8 mouse cellular contexts compared by ENCODE assay signal in the genomic region with DNA sequence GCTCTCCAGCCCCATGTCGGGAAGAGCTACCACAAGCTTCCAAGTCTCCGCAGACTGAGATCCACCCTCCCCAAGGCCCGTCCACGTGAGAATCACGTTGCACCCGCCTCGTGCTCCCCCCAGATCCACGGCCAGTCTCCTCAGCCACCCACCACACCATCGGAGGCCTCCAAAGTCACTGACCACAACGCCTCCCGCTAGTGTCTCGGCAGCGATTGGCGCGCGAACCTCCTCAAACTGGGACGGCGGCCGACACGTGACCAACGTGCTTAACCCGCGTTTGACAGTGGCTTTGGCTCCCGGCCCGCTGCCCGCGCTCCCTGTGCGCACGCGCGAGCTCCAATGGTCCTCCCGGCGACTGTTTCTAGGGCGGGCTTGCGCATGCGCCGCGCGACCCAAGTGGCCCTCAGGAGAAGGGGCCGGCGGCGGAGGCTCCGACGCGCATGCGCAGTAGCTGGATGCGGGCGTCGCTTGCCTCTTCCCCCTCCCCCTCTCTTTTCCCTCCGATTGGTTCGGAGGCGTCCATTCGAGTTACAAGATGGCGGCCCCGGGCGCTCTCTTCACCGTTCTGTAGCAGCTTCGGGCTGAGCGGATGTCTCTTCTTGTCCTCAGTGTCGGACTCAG. TPM values are rescaled to one million over a fixed set of nuclear protein-coding genes. Genes with fewer than 3 reads are reported as not detected.
DNase-seq lines count a peak whose midpoint lies in the region; ATAC-seq and TF ChIP-seq lines count a peak whose summit lies in the region.

A gene (plus strand): TSS at position 528 of the 624 bp plus-strand sequence.

- peaks cover 43% of the 10 kb centered on the region for H3K79me3 ChIP-seq in C2C12 (ENCODE audit: low read depth)

- H3K4me1 ChIP-seq in erythroblast, embryonic 14.5 days (ENCODE audit: control insufficient read depth), result peaks cover 37% of the 10 kb centered on the region
- H3K4me1 ChIP-seq in heart, embryonic 11.5 days (ENCODE audit: control insufficient read depth, insufficient read depth, low read length), result peaks cover 17% of the 10 kb centered on the region
- H3K4me1 ChIP-seq in kidney, embryonic 16.5 days (ENCODE audit: insufficient read depth, low read length), result peaks cover 28% of the 10 kb centered on the region
- H3K4me1 ChIP-seq in liver, adult 2 months (ENCODE audit: control insufficient read depth, insufficient read depth, low read length), result peaks cover 8% of the 10 kb centered on the region

- peak; percentile 93 for ATAC-seq in heart, embryonic 11.5 days (replicated peaks; ENCODE audit: insufficient number of reproducible peaks, low FRiP score, low TSS enrichment)
- peak; percentile 92 for ATAC-seq in kidney, embryonic 16.5 days (ENCODE audit: low FRiP score, low TSS enrichment)

- H3K36me3 ChIP-seq in C2C12 (ENCODE audit: control insufficient read depth, insufficient read depth) (peaks cover 29% of the 10 kb centered on the region), myocyte (ENCODE audit: control insufficient read depth, insufficient read depth) (peaks cover 9% of the 10 kb centered on the region)
- H3K36me3 ChIP-seq in erythroblast, embryonic 14.5 days (ENCODE audit: control insufficient read depth), result peaks cover 50% of the 10 kb centered on the region
- H3K36me3 ChIP-seq in heart, embryonic 11.5 days (ENCODE audit: control insufficient read depth, insufficient read depth, low read length), result peaks cover 7% of the 10 kb centered on the region
- peaks cover 8% of the 10 kb centered on the region for H3K36me3 ChIP-seq in kidney, embryonic 16.5 days (ENCODE audit: insufficient read depth, low read length)
- peaks cover 7% of the 10 kb centered on the region; the same call in 1 of the 2 replicates for H3K36me3 ChIP-seq in liver, adult 2 months (ENCODE audit: control insufficient read depth, insufficient read depth, low read length)
- peaks cover 3% of the 10 kb centered on the region; the same call in 1 of the 2 replicates for H3K36me3 ChIP-seq in splenic B cell, adult 2 months (ENCODE audit: control insufficient read depth, insufficient read depth, low read length, poor library complexity, severe bottlenecking)

- H3K4me3 ChIP-seq in C2C12 (ENCODE audit: insufficient read depth, poor library complexity, severe bottlenecking), result peak within 1 kb of the TSS; percentile 93
- H3K4me3 ChIP-seq in erythroblast, embryonic 14.5 days (replicated peaks), result peak within 1 kb of the TSS; percentile 100
- peak within 1 kb of the TSS; percentile 95 for H3K4me3 ChIP-seq in heart, embryonic 11.5 days (ENCODE audit: low read depth, low read length)
- peak within 1 kb of the TSS; percentile 93 for H3K4me3 ChIP-seq in kidney, embryonic 16.5 days (ENCODE audit: low read length)
- H3K4me3 ChIP-seq in liver, adult 2 months (ENCODE audit: insufficient read depth, low read depth, low read length), result peak within 1 kb of the TSS; percentile 96
- H3K4me3 ChIP-seq in myocyte, result peak within 1 kb of the TSS; percentile 75

- TF ChIP-seq POLR2A in brain, embryonic 14.5 days (IDR thresholded peaks at IDR 0.05; ENCODE audit: borderline replicate concordance, extremely low read depth, insufficient read depth, insufficient read length, poor library complexity, severe bottlenecking), result peak; percentile 66; the same call in 1 of the 2 replicates
- peak; percentile 73 for TF ChIP-seq POLR2A in liver, adult 2 months (IDR thresholded peaks at IDR 0.05; ENCODE audit: extremely low read depth, insufficient read depth, low read length)
- TF ChIP-seq POLR2A in myocyte (IDR thresholded peaks at IDR 0.05; ENCODE audit: insufficient read length, low read depth), result peak; percentile 97

- peak within 1 kb of the TSS; percentile 93 for H3K4me2 ChIP-seq in heart, embryonic 11.5 days
- peak within 1 kb of the TSS; percentile 87 for H3K4me2 ChIP-seq in kidney, embryonic 16.5 days (replicated peaks; ENCODE audit: low read depth, low read length)
- peak within 1 kb of the TSS; percentile 88 for H3K4me2 ChIP-seq in myocyte (ENCODE audit: low read depth)

- H3K79me2 ChIP-seq in C2C12 (ENCODE audit: control insufficient read depth, insufficient read depth) (peaks cover 58% of the 10 kb centered on the region), myocyte (ENCODE audit: control insufficient read depth, insufficient read depth) (peaks cover 45% of the 10 kb centered on the region)
- H3K79me2 ChIP-seq in liver, adult 2 months (ENCODE audit: control insufficient read depth, insufficient read depth, low read length), result peaks cover 5% of the 10 kb centered on the region; the same call in 1 of the 2 replicates

- H3K9me3 ChIP-seq in erythroblast, embryonic 14.5 days (ENCODE audit: control insufficient read depth, low read length), result no peaks in the 10 kb centered on the region
- no peaks in the 10 kb centered on the region for H3K9me3 ChIP-seq in heart, embryonic 11.5 days (replicated peaks; ENCODE audit: control insufficient read depth, low read length)
- H3K9me3 ChIP-seq in kidney, embryonic 16.5 days (ENCODE audit: low read length), result no peaks in the 10 kb centered on the region

- peak within 1 kb of the TSS; percentile 97 for H3K27ac ChIP-seq in heart, embryonic 11.5 days (ENCODE audit: low read depth, low read length)
- peak within 1 kb of the TSS; percentile 98 for H3K27ac ChIP-seq in kidney, embryonic 16.5 days (ENCODE audit: low read length)
- H3K27ac ChIP-seq in liver, adult 2 months (replicated peaks; ENCODE audit: insufficient read depth, low read depth, low read length), result peak within 1 kb of the TSS; percentile 97

- peak within 1 kb of the TSS; percentile 91 for H3ac ChIP-seq in C2C12 (ENCODE audit: control insufficient read depth, insufficient read length, low read depth)
- peak within 1 kb of the TSS; percentile 83 for H3ac ChIP-seq in myocyte (ENCODE audit: control insufficient read depth, insufficient read length)

- under 1% methylated on average over 59 of the region's 60 CpGs for WGBS in heart, embryonic 11.5 days (ENCODE audit: insufficient replicate concordance)
- WGBS in kidney, embryonic 16.5 days, result under 1% methylated on average over 57 of the region's 60 CpGs
- under 1% methylated on average over 59 of the region's 60 CpGs for WGBS in liver, adult 2 months

- peak; percentile 99 for DNase-seq in brain, embryonic 14.5 days (ENCODE audit: low read depth)
- peak; percentile 86 for DNase-seq in liver, adult 2 months (ENCODE audit: extremely low read depth, low read depth, low spot score)
- DNase-seq in splenic B cell, adult 2 months (ENCODE audit: low read depth, low spot score), result peak; percentile 100

- peak within 1 kb of the TSS; percentile 98 for H3K9ac ChIP-seq in heart, embryonic 11.5 days (ENCODE audit: low read depth, low read length)
- peak within 1 kb of the TSS; percentile 99 for H3K9ac ChIP-seq in kidney, embryonic 16.5 days (replicated peaks; ENCODE audit: low read length)
- peak within 1 kb of the TSS; percentile 97 for H3K9ac ChIP-seq in liver, adult 2 months (ENCODE audit: low read depth, low read length)

- H3K27me3 ChIP-seq in C2C12 (ENCODE audit: control insufficient read depth, insufficient read depth, insufficient read length) (no peaks in the 10 kb centered on the region), myocyte (ENCODE audit: control insufficient read depth, insufficient read depth, insufficient read length) (no peaks in the 10 kb centered on the region)
- H3K27me3 ChIP-seq in erythroblast, embryonic 14.5 days (ENCODE audit: control insufficient read depth), result no peaks in the 10 kb centered on the region
- no peaks in the 10 kb centered on the region for H3K27me3 ChIP-seq in heart, embryonic 11.5 days (ENCODE audit: control insufficient read depth, insufficient read depth, low read length)
- no peaks in the 10 kb centered on the region for H3K27me3 ChIP-seq in kidney, embryonic 16.5 days (ENCODE audit: insufficient read depth, low read length)
- H3K27me3 ChIP-seq in liver, adult 2 months (ENCODE audit: control insufficient read depth, insufficient read depth, low read length), result no peaks in the 10 kb centered on the region
- no peaks in the 10 kb centered on the region for H3K27me3 ChIP-seq in splenic B cell, adult 2 months (ENCODE audit: control insufficient read depth, insufficient read depth, low read length, poor library complexity, severe bottlenecking)

- TF ChIP-seq CTCF in C2C12 (IDR thresholded peaks at IDR 0.05; ENCODE audit: control insufficient read depth, insufficient read depth, insufficient read length), result no peak
- no peak for TF ChIP-seq CTCF in brain, embryonic 14.5 days (IDR thresholded peaks at IDR 0.05; ENCODE audit: borderline replicate concordance, extremely low read depth, insufficient read depth, insufficient read length)
- TF ChIP-seq CTCF in liver, adult 2 months (IDR thresholded peaks at IDR 0.05; ENCODE audit: low read depth, low read length), result no peak

TF ChIP-seq in C2C12, 6 proteins besides CTCF, POLR2A, EP300 and RAD21:
- no peak for TF ChIP-seq CEBPB (IDR thresholded peaks at IDR 0.05; ENCODE audit: low read depth)
- no peak for TF ChIP-seq MYOD1 (IDR thresholded peaks at IDR 0.05; ENCODE audit: control insufficient read depth, insufficient read length, low read depth)
- TF ChIP-seq USF1 (IDR thresholded peaks at IDR 0.05; ENCODE audit: low read depth), result peak; percentile 97
- no peak for TF ChIP-seq FOSL1 (IDR thresholded peaks at IDR 0.05; ENCODE audit: insufficient read depth, low read length, poor library complexity, severe bottlenecking)
- peak; percentile 98 for TF ChIP-seq MAX (IDR thresholded peaks at IDR 0.05)
- TF ChIP-seq MYOG (IDR thresholded peaks at IDR 0.05; ENCODE audit: control insufficient read depth, extremely low read depth, insufficient read length), result no peak

TF ChIP-seq in myocyte, 11 proteins besides CTCF, POLR2A, EP300 and RAD21 (continues in another document):
- TF ChIP-seq TCF12 (IDR thresholded peaks at IDR 0.05; ENCODE audit: insufficient read depth, poor library complexity, severe bottlenecking) (no peak), SRF (IDR thresholded peaks at IDR 0.05; ENCODE audit: control insufficient read depth, insufficient read length, low read depth) (peak; percentile 69), MYOD1 (IDR thresholded peaks at IDR 0.05; ENCODE audit: control insufficient read depth in 1 of 3, insufficient read length in 2 of 3, low read depth in 2 of 3) (peak in 1 of 3 experiments; percentile 17), USF1 (IDR thresholded peaks at IDR 0.05; ENCODE audit: low read depth) (peak; percentile 95), POLR2AphosphoS2 (IDR thresholded peaks at IDR 0.05; ENCODE audit: insufficient read length, low read depth) (peak; percentile 96), REST (IDR thresholded peaks at IDR 0.05; ENCODE audit: insufficient read depth, insufficient read length) (peak; percentile 14), E2F4 (IDR thresholded peaks at IDR 0.05; ENCODE audit: insufficient read depth) (peak; percentile 75)

RNA-seq across cellular contexts. Expression of the gene that starts here (rescaled TPM):
- 54.0 TPM for polyA plus RNA-seq in C2C12 (2012; fragmentation: generic; extraction: Trizol)
- 16.6 and 24.5 TPM in 2 replicates for polyA plus RNA-seq in brain, embryonic 14.5 days (2012; rRNA removed)
- polyA plus RNA-seq in erythroblast, embryonic 14.5 days (2012), result 1.5 and 2.2 TPM in 2 replicates
- 28.5 and 33.1 TPM in 2 replicates for polyA plus RNA-seq in heart, embryonic 11.5 days (2014; fragmentation: Nextera tagmentation; extraction: Ambion mirVana)
- 40.6 and 42.8 TPM in 2 replicates for polyA plus RNA-seq in kidney, embryonic 16.5 days (2015; fragmentation: Nextera tagmentation; extraction: Ambion mirVana)
- total RNA-seq in liver, adult 2 months (2014; rRNA removed), result 9.0 and 9.7 TPM in 2 replicates
- polyA plus RNA-seq in liver, adult 2 months (2012; rRNA removed), result 5.0 and 5.3 TPM in 2 replicates
- polyA plus RNA-seq in myocyte (2012; fragmentation: generic; extraction: Trizol), result 31.0 TPM

Comparison
In these comparisons a context has a peak if more than half of its experiments do, and no peak if none do; other contexts are left out.
1. Peak in every context shown above with its lines: DNase-seq, ATAC-seq, H3K4me3 ChIP-seq and H3K27ac ChIP-seq.